Mouse (Mus musculus): ENCODE results near the gene Prpf19.
A peak's percentile ranks its signal among the peaks of the same experiment; 100 is the strongest.

Gene Prpf19

DNA sequence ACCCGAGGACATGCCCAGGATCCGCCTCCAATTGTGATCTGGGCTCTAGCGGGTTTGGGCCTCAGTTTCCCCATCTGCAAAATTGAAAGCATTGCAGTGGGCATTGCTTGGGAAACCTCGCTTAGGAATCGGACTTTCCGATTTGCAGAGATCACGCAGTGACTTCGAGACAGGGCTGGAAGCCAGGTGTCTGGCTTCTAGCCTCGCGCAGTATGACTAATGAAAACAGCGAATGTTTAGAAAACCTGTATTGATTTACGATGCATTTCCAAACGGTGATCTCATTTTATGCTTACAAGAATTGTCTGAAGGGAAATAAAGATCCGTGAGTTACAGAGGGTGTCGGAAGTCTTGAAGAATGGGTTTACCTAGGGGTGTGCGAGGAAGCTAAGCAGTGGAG is 677 bp downstream of the Prpf19 start:
- no peak for DNase-seq (ENCODE audit: low spot score)

DNA sequence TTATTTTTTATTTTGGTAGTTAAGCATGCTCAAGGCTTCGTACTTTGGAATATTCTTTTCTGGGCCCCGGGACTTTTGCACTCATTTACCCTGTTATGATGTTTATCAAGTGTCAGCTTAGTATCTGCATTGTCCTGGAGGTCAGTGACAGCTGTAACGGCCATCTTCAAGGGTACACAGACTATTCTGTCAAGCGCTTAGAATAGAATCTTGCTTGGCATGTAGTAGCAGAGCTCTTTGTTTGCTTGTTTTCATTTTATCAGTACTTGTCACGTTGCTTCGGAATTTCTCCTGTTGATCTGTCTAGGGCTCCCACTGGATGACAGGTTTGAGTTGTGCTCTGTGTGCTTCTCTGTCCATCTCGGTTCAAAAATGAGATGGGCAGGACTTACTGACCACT is 1.8 kb downstream of the Prpf19 start:
- DNase-seq (ENCODE audit: low spot score), result no peak

DNA sequence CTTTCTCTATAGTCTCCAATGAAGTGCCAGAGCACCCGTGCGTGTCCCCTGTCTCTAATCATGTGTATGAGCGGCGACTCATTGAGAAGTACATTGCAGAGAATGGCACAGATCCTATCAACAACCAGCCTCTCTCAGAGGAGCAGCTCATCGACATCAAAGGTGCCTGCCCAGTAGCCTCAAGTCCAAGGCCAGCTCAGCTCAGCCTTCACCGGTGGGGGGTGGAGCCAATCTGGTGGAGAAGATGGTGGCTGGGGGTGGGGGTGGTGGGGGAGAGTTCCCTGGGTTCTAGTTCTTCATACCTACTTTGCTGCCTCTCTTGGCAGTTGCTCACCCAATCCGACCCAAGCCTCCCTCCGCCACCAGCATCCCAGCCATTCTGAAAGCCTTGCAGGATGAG is 2.5 kb downstream of the Prpf19 start:
- DNase-seq (ENCODE audit: low spot score), result no peak

DNA sequence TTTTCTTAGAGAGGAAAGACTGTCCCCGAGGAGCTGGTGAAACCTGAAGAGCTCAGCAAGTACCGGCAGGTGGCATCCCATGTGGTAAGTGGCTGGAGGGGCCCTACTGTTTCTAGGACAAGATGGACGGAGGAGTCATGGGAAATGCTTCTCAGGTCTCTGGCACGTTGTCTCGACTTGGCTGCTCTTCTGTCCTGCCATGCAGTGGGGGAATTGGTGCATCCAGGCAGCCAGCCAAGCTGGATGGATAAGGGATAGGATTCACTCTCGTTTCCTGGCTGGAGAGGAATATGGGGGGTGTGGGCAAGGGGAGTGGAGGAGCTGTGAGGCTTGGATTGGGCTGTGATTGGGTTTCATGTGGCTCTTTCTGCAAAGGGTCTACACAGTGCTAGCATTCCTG is 5.3 kb downstream of the Prpf19 start:
- no peak for DNase-seq (ENCODE audit: low spot score)

DNA sequence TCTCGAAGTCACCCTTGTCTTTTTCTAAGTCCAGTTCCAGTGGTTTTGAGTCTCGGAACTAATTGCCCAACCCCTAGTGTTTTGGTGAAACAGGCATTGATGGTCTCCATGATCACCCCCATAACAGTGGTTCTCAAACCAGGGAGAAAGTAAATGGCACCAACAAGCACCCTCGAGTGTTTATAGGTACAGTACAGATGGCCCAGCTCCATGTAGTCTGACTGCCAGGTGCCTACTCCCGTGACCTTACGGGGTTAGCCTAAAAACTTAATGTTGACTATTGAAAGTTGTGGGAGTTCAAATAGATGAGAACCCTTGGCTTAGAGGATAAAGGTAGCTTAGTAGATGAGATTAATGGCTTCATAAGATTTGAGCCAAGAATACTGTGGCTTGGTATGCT is 6.0 kb downstream of the Prpf19 start:
- DNase-seq (ENCODE audit: low spot score), result no peak

DNA sequence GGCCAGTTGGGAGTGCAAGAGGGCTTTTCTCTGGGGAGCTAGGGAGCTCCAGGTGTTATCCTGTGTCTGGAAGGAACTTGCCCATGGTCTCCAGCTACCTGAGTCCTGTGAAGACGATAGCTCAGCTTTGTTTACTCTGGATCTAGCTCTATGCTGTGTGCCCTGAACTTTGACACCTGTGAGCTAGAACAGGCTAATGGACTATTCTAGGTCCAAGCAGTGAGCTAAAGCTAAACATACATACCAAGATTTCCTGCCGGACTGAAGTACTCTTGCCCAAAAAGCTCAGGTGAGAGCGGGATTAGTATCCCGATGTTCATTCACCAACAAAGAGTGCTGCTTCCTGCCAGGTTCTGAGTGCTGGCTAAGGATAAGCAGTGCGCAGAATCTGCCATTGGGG is 9.5 kb downstream of the Prpf19 start:
- DNase-seq (ENCODE audit: low spot score), result no peak

DNA sequence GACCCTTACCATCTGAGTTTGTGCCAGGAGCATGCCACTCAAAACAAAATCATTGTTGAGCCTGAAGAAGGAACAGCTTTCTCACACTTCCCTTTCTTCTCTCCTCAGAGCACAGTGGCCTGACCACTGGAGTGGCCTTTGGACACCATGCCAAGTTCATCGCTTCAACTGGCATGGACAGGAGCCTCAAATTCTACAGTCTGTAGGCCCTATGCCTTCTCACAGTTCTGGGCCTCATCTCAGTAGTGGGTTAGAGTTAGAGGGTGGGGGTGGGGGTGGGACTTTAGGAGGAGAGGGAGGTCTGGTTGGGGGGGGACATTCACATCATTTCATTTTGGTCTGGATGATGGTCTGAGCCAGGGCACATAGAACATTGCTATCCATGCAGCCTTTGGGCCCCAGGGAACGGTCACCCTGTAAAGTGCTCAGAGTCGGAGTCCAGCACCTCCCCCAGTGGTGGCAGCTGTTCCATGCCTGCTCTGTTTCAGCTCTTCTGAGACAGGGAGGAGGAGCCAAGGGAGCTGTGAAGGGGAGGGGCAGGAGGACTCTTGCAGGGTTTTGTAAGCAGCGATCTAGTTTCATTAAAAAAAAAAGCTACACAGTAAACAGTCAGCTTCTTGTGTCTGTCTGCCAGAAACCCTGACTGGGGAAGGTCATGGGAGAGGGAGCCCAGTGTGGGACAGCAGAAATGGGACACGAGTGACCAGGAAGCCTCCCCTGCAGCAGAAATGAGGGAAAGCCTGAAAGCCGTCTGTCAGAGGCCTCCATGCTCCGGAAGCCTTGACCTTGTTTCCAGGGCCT is 10.1 kb downstream of the Prpf19 start:
- DNase-seq (ENCODE audit: low spot score), result no peak

DNA sequence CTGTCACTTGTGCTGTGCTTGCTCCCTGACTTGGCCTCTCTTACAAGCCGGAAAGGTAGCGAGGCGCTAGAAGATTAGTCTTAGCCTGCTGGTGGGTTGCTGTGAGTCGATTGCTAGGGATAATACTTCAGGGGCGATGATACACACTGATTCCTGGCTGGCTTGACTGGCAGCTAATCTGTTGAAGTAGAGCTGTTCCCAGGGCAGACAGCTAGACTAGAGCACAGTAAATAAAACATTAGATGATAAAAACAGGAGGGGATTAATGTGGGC is 10.6 kb downstream of the Prpf19 start:
- no peak for DNase-seq (ENCODE audit: low spot score)

DNA sequence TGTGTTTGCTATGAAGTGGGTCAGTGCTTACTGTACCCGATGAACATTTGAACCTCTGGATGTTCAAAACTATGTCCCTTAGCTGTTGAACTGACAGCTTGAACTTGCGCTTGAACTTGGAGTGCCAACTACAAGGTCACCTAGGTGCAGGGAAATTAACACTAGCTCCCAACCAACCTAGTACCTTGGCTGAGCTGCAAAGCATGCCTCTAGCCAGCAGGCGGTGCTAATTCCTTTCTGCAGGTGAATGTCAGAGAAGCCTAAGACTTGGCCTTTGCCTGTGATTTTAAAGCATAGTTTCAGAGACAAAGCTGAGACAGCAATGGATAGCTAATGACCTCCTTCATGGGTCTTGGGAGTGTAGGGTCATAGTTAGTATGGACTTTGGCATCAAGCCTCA is 12.9 kb downstream of the Prpf19 start:
- peak; percentile 40 for DNase-seq (ENCODE audit: low spot score)

DNA sequence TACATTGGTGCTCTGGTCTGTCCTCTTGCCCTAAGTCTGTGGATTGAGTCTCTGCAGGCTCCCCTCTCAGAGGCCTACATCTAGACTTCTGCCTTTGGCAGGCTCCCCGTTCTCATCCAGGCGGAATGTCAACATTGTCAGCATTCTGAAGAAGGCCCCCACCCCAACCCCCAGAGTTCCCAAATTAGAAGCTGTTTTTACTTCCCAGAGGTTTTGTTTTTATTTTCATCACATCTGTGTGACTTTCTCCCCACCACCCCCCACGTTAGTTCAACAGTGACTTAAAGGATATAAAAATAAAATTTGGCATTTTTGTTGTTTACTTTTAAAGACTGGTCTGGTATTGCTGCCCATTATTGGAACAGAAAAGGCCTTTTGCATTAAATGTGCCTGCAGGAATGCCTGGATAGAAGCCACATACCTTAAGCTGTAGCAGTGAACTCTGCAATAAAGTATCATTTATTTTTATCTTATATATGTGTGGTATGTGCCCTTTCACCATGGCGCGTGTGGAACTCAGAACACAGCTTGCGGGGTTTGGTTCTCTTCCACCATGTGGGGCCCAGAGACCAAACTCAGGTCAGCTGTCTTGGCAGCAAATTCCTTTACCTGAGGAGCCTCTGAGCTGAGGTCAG is 14.2 kb downstream of the Prpf19 start:
- DNase-seq (ENCODE audit: low spot score), result no peak

DNA sequence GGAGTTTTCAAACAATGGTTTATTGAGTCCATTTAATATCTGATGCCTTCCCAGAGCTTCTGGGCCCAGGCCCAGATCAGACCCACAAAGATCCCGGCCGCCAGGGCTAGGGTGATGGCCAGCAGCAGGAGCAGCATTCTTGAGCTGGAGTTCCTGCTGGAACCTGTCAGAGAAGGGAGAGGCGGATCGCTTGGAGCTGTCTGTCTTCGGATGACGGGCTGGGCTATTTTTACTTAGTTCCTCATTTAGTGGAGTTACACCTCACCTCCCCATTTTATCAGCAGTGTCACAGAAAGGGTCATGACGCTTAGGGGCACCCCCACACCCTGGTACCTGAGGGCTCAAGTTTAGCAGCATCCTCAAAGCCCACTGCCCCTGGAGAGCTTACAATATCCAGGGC is 19.3 kb downstream of the Prpf19 start:
- DNase-seq (ENCODE audit: low spot score), result no peak

DNA sequence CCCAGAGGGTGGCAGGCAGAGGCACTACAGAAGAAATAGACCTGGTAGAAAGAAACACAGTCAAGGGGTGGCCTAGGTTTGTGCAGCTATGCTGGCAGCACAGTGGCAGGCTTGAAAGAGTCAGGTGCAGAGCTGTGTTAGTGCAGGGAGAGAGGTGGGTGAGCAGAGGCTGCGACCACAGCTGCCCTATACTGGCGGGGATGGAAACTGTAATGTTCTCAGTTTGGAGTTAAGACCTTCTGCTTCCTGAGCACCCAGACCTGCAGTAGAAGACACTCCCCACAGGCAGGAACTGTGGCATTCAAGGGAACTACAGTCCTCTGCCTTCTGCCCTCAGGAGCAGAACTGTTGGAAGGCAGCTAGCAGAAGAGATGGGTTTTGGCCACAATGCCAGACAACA is 19.8 kb downstream of the Prpf19 start:
- no peak for DNase-seq (ENCODE audit: low spot score)

DNA sequence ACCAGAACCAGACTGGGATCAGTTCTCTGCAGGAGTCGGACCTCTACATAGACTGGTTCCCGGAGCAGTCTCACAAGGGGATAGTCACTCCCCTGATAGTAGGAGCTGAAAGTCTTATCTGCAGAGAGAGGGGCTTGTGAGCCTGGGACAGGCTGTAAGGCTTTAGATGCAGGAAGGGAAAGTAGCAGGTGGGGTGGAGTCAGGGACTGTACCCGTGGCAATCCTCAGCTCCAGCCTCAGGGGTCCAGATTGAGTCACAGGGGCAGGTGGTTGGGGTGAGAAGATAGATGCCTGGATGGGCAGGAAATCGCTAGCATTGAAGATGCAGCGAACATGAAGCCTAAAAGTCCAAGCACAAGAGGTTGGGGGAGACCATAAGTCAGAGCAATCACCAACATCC is 21.5 kb downstream of the Prpf19 start:
- DNase-seq (ENCODE audit: low spot score), result no peak

DNA sequence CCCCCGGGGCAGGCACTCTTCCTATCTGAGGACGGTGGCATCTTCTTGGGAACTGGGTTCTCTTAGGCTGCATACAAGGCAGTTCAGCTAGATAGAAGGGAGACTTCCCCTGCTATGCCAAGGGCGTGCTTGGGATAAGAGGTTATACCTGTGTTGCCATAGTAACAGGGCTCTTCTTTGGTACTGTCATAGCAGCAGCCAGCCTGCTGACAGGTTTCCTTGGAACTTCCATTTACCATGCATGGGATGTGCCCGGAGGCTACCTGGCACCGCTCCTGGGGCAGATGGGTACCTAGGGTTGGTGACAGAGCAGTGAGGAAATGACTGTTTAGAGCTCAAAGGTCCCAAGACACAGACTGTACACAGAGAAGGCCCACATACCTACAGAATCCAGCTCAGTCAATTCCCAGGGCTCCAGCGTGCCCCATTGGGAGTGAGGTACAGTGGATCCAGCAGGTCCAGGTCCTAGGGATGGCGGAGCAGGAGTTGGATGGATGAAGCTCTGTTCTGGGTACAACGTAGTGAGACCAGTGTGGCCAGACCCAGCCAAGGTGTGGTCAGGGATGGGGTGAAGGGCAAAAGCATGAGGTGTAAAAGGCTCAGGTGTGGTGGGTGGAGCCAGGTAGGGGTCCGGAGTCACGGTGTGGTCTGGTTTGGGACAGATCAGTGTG is 23.4 kb downstream of the Prpf19 start:
- DNase-seq (ENCODE audit: low spot score), result no peak

DNA sequence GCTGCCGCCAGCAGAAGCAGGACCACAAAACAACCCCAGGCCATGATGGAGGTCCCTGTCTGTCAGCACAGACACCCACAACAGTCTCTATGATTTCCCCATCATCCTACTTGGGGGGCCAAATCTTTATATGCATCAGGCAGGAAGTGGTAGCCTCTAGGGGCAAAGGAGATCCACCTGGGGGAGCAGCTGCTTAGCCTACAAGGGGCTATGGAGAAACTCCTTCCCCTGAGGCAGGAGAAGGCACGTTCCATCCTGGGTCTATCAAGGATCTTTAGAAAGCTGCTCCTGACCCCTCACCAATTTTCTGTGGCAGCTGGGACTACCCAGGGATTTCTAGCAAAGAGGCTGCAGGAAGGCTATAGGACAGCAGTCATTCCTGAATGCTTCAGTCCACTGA is 25.5 kb downstream of the Prpf19 start, which contains the start of gene Zp1:
Gene Zp1 (minus strand): TSS at position 101 of the 400 bp plus-strand sequence.
- no peak for DNase-seq (ENCODE audit: low spot score)

DNA sequence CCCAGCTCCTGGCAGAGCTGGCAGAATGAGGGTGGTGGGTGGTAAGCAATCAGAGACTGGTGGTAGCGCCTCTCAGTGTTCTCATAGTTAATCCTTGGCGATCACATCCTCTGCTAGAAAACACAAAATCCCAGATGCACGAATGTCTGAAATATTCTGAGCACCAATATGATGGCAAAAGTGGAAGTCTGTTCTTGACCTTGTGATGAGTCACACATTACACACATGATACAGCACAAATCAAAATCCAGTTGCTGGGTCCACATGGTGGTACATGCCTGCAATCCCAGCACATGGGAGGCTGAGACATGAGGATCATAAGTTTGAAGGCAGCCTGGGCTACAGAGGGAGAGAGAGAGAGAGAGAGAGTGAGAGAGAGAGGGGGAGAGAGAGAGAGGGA is 26.0 kb downstream of the Prpf19 start:
- no peak for DNase-seq (ENCODE audit: low spot score)

DNA sequence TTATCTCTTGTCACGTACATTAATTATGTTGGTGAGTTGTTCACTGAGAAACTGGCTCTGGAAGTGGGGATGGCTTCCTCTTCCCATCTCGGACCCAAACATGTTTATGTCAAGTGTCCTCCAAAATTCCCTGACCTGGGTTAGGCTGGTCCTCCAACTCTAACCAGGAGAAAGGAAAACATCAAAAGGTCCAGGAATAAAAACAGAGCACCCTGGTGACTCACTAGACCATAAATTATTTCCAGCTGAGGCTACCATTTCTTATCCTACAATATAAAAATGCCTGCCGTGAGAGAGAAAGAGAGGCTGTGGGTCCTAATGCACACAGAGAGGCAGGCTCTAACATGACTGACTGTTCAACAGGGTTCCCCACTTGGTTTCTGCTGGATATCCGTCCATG is 29.2 kb downstream of the Prpf19 start:
- DNase-seq (ENCODE audit: low spot score), result no peak

DNA sequence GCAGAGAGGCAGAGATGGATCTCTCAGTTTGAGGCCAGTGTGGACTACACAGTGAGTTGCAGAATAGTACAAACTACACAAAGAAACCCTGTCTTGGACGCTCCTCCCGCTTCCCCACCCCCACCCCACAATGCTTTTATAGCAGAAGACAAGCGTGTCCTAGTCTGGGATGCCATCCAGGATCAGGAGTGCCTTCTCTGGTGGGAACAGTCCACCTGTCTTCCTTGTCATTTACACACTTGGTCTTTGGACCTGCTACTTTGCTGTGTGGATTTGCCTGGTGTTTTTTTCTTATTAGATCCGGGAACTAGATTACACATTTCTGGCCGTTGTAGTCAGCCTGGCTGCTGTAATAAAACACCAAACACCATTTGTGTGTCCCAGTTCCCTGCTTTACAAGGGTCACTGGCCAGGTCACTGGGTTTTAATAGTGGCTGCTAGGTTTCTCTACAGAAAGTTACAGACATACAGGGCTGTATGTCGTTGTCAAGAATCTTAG is 31.1 kb downstream of the Prpf19 start:
- DNase-seq (ENCODE audit: low spot score), result no peak

DNA sequence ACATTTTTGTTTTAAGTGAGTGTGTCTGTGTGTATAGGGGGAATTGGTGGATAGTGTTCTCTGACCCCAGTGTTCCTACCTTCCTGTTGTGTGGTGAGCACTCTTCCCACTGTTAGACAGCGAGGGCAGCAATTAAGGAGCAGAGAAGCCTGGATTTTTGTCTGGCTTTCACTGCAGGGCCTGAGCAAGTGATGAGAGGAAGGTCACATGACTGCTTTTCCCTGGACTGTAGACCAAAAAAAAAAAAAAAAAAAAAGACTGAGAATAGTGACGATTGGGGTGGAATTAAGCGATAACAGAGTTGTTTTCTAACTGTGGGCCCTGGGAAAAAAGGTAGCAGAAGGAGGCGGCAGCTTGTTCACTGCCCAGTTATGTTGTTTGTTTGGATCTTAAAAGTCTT is 31.6 kb downstream of the Prpf19 start:
- no peak for DNase-seq (ENCODE audit: low spot score)

DNA sequence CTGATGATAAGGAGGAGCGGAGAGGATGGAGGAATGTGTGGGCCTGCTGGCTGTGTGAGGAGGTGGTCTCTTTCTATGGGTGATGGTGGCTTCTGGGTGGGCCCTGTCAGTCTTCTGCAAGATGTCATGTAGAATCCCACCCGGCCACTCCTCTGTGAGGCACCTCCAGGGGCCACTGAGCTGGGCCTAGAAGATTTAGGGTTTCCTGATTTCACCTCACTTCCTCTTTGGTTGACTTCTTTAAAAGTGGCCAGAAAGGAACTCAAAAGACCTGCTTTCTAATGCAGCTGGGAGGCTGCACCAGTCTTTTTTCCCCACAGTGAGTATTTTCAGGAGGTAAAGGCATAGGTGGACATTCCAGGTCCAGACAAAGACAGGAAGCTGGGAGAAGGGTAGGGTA is 35.6 kb downstream of the Prpf19 start:
- no peak for DNase-seq (ENCODE audit: low spot score)

DNA sequence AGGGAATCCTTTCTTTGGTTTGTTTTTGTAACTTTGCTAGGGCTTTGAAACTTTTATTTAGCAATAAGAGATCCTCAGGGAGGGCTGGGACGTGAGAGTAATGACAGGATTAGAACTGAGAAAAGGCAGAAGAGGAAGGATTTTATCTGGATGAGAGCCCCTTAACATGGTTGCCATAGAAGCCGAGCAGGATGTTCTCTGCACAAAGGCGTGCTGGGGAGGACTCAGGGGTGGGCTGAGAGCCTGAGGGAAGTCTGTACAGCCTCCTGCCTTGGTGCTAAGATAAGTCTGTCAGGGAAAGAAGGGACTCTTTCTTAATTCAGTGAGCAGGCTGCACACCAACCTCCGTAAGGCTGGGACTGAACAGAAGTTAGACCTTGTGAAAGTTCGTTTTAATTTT is 40.0 kb downstream of the Prpf19 start:
- no peak for DNase-seq (ENCODE audit: low spot score)

DNA sequence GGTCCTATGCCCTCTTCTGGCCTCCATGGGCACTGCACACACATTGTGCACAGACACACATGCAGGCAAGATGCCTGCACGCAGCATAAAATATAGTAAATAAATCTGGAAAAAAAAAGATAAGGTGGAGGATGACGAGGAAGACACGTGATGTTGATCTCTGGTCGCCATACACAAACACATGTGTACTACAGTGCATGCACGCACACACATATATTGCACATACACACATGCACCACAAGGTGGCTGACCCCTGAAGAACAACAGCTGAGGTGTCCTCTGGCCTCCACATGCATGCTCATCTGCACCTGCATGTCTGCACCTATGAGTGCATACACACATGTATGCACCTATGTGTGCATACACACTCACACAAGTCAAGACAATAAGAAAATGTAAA is 41.0 kb downstream of the Prpf19 start:
- DNase-seq (ENCODE audit: low spot score), result no peak

DNA sequence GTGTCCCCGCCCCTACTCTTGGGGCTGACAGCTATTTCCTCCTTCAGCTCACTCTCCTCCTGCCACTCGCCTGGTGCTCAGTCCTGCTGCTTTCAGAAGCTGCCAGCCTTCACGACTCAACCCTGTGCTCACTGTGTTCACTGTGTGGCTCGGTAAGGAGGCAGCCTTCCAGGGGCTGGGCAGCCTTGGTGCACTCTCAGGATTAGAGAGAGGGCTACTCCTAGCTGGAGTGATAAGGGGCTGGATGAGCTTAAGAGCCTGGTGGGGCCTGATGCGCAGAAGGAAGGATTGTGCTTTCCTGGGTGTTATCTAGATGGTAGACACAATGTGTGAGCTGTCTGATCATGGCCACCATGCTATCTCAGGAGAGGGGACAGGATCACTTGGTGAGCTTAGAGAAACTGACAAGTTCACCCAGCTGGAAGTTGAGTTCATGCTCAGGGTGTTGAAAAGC is 42.1 kb downstream of the Prpf19 start, which contains the start of gene Ptgdr2:
Gene Ptgdr2 (plus strand): TSS at position 51 of the 454 bp plus-strand sequence.
- DNase-seq (ENCODE audit: low spot score), result no peak

Measured in T-cell, adult 2 months (primary cell).